Mouse (Mus musculus) embryonic fibroblast, embryonic 13.5 days (primary cell): ENCODE results near the gene Gfer.

Experiments
- CTCF ChIP-seq: IDR thresholded peaks from 2 replicates; pipeline ENCODE4 v1.5.1; 2011; ENCODE audit warnings: mild to moderate bottlenecking, control low read depth, low read length, moderate library complexity, borderline replicate concordance; ENCODE audit not compliant: insufficient read depth
- POLR2A ChIP-seq: IDR thresholded peaks from 2 replicates; pipeline ENCODE4 v1.6.1; 2011; ENCODE audit warnings: low read depth, mild to moderate bottlenecking, control low read depth, low read length, moderate library complexity

- TF ChIP-seq CTCF: no peak
- TF ChIP-seq POLR2A: no peak
Measured at GRCm38 (mm10) chr17:24671346-24671745, 24.6 kb downstream of the Gfer start.
